Mouse (Mus musculus) erythroid progenitor cell, adult 5-6 weeks (primary cell): Measurements from ENCODE around the gene Ern1. TPM values are rescaled to one million over a fixed set of nuclear protein-coding genes. Genes with fewer than 3 reads are reported as not detected.

ENCODE experiments used
- ATAC-seq: replicated peaks from 2 replicates; pipeline ENCODE4 v1.8.0; 2016; ENCODE audit warnings: moderate number of reproducible peaks, mild to moderate bottlenecking, moderate TSS enrichment, inconsistent platforms; ENCODE audit not compliant: poor library complexity, low FRiP score, severe bottlenecking
- total RNA-seq, 2 experiments: library from RNA; stranded (forward) in 1 of 2; stranded (reverse) in 1 of 2; fragments of 150-400 nt in 1 of 2; fragments of 186-747, 209-891 nt in 1 of 2; gene quantifications; 2 replicates each; pipeline versions ENCODE4 v1.2.3 to v1.2.4; 2015 to 2017; ENCODE audit warnings: low replicate concordance in 2 of 2

The Ern1 gene
- total RNA-seq, 2 experiments from 2014 or later = 6.7 to 8.8 TPM

GRCm38 (mm10) chr11:106485611-106486010 is 2.0 kb downstream of the Ern1 start:
- no peak for ATAC-seq

DNA sequence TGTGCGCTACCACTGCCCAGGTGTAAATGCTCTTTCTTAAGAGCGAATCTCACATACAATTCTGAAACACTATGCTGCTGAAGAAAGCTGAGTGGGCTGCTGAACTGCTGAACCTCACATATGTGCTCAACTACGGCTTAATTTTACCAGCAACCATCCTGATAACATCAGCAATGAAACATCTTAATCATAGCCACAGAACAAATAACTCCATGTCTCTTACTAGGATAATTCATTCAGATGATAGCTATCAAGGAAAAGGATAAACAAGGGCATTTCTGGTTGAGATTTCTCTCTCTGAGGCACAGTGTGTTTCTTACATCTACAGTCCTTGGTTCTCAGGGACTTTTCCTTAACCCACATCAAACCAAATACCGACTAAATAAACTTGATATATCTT is 2.8 kb downstream of the Ern1 start:
- no peak for ATAC-seq

GRCm38 (mm10) chr11:106482867-106483266 is 4.8 kb downstream of the Ern1 start:
- no peak for ATAC-seq

DNA sequence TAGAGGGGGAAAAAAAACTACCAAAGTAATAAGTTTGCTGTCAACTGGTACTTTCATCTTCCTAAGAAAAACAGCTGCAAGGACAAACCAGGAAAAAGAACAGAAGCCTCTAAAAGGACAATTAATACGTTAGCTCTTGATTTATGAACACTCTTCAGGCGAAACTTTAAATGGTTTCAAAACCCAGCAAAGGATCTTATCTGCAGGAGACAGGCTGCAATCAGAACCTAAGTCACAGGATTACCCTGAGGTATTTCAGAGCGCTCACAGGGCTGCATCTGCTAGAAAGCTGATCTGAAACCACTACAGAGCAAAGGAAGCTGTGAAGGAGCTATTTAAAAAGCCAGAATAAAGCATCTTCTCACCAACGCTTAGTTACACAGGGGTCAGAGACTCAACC is 6.0 kb downstream of the Ern1 start:
- no peak for ATAC-seq

- no peak for ATAC-seq
Measured at GRCm38 (mm10) chr11:106480530-106480885, 7.1 kb downstream of the Ern1 start.

- ATAC-seq = no peak
Measured at GRCm38 (mm10) chr11:106479619-106480529, 7.8 kb downstream of the Ern1 start.

DNA sequence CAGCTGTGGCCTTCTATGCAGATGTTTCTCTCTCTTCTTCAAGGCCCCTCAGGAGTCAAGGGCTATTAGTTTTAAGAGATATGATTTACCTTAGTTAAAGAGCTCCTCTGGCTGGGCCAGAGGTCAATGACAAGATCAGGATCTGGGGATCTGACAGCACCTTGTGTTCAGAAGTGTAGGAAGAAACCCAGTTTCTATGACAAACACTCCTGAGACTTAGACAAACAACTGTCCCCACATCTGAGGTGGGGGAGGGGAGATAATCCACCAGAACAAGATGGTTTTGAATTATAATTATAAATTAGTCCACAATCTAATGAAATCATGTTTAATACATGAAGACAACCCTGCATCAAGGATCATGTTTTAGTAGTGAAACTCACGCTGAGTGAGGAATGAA is 8.9 kb downstream of the Ern1 start:
- no peak for ATAC-seq

DNA sequence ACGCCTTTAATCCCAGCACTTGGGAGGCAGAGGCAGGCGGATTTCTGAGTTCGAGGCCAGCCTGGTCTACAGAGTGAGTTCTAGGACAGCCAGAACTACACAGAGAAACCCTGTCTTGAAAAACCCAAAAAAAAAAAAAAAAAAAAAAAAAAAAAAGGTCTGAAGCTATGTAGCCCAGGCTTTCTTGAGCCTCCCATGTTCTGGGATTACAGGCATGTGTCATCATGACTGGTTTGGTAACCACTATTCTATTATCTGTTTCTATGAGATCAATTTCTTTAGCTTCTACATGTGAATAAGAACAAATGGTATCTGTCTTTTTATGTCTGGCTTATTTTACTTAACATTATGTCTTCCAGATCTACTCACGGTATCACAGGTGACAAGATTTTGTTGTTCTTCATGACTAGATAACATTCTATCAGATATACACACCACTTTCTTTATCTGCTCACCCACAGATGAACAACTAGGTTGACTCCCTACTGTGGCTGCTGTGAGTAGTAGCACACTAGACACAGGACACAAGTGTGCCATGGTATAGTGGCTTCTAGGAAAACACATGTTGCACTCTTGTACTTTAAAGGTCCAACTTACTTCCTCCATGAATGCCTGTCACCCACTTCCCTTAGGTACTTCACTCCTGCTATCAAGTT is 10.0 kb downstream of the Ern1 start:
- ATAC-seq = no peak

DNA sequence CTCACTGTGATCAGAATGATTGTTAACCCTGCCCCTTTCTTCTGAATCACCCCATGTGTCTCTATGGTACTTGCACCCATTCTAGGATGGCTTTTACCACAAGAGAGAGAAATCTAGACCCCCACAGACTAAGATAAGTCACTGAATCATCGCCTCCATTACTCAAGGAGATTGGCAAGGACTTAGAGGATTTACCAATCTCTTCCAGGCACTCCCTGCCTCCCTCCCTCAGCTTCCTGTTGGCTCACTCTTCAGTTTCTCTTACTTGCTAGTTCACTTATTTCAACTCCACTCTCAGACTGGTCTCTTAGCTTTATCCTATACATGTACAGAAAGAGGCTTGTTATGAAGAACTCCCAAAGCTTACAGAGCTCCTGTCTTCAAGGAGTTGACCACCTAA is 12.3 kb downstream of the Ern1 start:
- no peak for ATAC-seq

DNA sequence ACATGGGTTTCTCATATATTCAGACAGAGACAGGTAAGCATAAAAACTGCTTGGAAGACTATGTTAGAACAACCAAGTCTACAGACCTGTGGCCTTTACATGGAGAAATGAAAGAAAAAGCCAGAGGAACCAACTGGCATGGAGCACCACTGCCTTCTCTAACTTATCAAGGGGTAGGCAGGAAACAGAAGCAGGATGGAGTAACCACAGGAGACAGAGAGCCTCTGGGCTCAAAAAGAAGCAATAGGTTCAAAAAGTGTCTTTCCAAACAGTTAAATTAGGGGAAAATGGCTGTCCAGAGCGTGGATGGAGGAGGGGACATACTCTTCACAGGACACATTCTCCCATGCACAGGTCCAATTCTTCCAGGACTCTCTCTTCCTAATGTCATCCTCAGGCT is 16.0 kb downstream of the Ern1 start:
- ATAC-seq = no peak

DNA sequence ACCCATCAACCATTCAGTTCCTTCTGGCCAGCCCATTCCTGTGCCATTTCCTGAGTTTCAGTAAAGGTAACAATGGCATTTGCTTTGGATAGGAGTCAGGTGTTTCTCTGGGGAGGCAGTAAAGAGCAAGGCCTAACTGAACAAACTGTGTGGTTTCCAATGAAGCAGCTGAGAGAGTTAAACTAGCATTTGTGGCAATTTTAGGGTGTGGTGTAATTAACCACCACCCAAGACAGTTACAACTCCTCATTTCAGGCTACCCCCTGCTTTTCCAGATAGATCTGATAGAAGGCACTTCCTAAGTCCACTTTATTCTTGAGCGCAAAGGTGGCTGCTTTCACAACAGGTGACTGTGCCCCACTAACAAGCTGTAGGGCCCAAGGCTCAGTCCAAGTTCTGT is 19.1 kb downstream of the Ern1 start:
- no peak for ATAC-seq

DNA sequence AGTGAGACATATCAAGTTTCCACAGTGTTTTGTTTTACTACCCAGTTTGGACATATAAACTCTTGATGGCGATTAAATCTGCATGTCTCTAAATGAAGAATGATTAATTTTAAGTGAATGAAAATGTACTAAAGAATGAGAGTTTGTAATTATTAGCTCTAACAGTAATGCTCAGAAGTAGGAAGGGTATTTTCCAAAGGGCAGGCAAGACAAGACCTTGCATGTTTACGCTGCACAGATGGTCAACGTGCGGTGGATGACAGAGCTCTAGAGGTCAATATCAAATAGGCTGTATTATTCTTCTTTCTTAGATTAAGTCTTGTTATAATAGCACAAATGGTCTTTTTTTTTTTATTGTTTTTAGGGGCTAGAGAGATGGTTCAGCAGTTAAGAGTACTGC is 21.7 kb downstream of the Ern1 start:
- ATAC-seq = no peak

GRCm38 (mm10) chr11:106465545-106465903 is 22.1 kb downstream of the Ern1 start:
- no peak for ATAC-seq

DNA sequence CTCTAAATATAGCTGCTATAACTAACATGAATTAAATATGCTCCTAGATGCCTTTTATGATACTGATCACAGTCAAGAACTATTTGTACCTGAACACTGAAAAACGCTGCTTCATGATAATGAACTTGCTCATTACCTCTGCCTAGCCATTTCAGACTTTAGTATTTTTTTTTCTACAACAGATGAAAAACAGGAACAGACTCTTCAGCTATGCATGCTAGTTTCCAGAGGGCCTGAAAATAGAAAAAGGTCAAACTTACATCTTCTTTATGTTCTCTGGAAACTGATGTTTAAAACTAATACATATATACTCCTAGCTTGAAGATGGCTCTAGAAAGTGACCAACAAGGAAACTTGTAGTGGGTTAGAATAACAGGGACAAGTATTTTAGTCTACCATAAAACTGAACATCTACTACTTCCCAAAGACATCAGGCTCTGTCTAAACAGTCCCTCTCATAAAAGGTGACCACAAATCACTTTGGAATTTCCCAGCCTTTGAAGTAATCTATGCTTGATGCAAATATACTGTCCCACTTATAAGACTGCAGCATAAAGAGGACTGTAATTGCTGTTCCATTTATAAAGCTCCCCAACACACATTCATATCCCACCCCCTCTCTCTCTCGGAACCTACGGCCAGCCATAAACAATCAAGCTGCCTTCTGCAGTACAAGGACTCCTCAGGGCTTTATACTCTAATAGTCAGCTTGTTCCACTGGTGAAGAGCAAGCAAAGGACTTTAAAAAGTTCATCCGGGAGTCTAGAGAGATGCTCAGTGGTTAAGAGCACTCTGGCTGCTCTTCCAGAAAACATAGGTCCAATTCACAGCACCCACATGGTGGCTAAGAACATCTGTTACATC is 22.7 kb downstream of the Ern1 start:
- ATAC-seq = no peak

- no peak for ATAC-seq
Measured at GRCm38 (mm10) chr11:106463845-106464244, 23.8 kb downstream of the Ern1 start.

DNA sequence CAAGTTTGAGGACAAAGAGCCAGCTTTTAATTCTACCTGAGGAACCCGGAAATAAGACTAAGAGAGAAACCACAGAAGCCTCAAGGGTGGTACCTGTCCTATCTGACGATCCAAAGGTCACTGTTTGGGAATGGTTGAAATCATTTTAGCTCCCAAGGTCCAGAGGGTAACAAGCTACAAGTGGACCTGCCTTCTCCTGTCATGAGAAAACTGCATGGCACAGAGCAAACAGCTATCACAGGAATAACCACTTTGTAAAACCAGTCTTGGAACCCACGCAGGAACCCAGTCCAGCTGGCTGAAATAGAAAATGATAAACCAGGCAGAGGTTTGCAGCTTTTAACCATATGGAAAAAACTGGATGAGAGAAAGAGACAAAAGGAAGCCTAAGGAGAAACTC is 25.3 kb downstream of the Ern1 start:
- ATAC-seq = no peak

DNA sequence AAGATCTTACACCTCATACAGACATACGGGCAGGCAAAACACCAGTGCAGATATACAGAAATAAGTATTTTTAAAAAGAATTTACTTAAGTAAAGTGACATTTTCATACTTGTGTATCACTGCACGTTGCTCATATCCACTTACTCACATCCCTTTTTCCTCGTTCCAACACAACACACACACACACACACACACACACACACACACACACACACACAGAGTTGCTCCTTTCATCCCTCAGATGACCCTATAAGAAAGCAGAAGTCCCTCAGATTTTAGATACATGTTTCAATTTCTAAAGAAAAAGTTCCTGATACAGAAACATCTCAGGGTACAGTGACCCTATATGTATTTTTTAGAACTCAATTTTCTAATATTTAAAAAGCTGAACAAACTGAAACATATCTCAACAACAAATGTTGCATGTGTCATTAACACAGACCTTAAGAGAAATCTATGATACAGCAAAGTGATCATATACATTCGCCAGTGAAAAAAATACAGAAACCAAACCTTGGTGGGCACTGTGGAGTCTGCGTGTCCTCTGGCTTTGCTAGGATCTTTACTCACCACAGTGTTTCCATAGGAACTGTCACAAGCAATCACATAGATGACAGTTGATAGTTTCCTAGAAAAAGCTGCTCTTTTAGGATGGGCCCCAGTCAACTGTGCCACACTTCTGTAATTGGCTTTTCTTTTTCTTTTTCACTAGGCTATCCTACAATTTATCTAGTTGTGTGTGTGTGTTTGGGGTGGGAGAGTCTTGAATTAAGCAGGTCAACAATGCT is 26.3 kb downstream of the Ern1 start:
- no peak for ATAC-seq

DNA sequence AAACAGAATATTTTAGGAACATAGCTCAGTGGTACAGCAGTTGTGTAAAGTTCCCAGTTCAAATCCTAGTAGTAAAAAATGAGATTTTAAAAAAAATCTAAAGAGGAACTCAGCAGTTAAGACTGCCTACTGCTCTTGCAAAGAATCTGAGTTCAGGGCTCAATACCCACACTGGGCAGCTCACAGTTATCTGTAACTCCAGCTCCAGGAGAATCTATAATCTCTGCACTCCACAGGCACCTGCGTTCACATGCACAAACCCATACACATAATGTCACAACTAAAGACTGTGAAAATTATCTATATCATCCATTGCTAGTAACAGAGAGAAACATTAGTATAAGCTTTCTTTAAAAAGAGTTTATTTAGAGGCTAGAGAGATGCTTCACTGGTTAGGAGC is 27.0 kb downstream of the Ern1 start:
- no peak for ATAC-seq

DNA sequence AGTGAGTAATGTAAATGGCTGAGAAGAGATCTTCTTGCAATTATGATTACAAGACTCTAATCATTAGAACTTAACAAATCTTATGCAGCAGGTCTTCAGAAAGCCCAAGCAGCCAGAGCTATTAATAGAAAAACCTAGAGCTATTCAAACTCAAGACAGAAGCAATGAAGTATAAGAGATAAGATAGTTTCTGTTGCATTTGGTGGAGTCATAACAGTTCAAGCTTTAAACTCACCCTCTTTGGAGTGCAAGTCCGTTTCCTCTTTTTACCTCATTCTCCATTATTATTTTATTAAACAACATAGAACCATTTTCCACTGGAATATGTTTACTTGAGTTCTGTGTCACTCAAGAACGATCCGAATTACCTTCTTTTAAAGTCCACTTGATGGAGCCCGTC is 29.1 kb downstream of the Ern1 start:
- ATAC-seq = no peak

- no peak for ATAC-seq
Measured at GRCm38 (mm10) chr11:106443646-106444045, 44.0 kb downstream of the Ern1 start.
